Mouse (Mus musculus) bone marrow, adult 2 months (tissue): ENCODE data around the gene Smndc1.

ENCODE experiments used
- CTCF ChIP-seq: fragments of 200-500 bp; IDR thresholded peaks from 2 replicates; pipeline ENCODE4 v1.5.1; 2011; ENCODE audit warnings: low read length, control low read depth; ENCODE audit not compliant: control insufficient read depth, insufficient read depth
- POLR2A ChIP-seq: fragments of 200-500 bp; IDR thresholded peaks from 2 replicates; pipeline ENCODE4 v1.6.1; 2011; ENCODE audit warnings: low read depth, mild to moderate bottlenecking, control low read depth, low read length, borderline replicate concordance; ENCODE audit not compliant: control insufficient read depth

DNA sequence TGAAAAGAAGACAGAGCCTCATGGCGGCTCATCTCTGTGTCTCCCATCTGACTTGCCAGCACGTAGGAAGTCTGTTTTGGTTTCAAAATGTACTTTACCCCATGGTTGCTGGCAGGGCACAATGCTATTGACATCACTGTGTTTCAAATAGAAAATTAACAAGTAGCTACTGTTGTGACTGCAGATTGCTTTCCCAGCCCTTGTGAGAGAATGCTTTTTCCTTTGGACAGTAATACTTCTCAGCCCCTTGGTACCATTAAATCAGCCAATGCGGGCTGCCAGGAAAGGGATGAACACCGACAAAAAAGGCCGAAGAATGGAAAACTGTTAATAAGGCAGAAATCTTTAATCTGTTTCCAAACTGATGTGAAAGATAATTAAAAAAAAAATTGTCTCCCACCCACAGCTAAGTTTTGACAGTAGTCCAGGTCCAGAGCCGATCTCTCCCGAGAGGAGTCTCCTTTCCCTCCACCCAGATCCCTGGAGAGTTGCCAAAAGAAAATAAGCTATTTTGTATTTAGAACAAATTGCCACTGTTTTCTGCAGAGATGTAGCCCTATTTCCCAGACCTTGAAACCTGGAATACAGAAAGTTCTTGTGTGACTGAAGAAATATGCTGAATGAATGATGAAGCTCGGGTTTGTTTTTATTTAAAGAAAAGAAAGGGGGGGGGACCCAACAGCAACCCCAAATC lies 30.0 kb downstream of the Smndc1 start:
- TF ChIP-seq CTCF (no peak), POLR2A (no peak)
